Mouse (Mus musculus) kidney, embryonic 14.5 days (tissue): ENCODE measurements around the gene Kcnk18. TPM values are rescaled to one million over a fixed set of nuclear protein-coding genes. Genes with fewer than 3 reads are reported as not detected.

Source experiments
- ATAC-seq: fragments of 200-750 bp; cut with Nextera tagmentation; 2 replicates; pipeline ENCODE4 v1.8.0; 2017; ENCODE audit warnings: moderate number of reproducible peaks, mild to moderate bottlenecking, moderate TSS enrichment, moderate library complexity; ENCODE audit not compliant: low FRiP score, low TSS enrichment
- H3K27ac ChIP-seq: fragments of 300-500 bp; sonication (generic); 2 replicates; pipeline ENCODE4 v1.5.1; 2014; ENCODE audit warnings: low read depth, mild to moderate bottlenecking, low read length, moderate library complexity, mixed read lengths
- H3K27me3 ChIP-seq: fragments of 300-500 bp; sonication (generic); 2 replicates; pipeline ENCODE4 v1.6.1; 2014; ENCODE audit warnings: mild to moderate bottlenecking, low read length; ENCODE audit not compliant: control insufficient read depth, insufficient read depth
- H3K36me3 ChIP-seq: fragments of 300-500 bp; sonication (generic); 2 replicates; pipeline ENCODE4 v1.6.1; 2014; ENCODE audit warnings: low read length, mixed read lengths; ENCODE audit not compliant: control insufficient read depth, insufficient read depth
- H3K4me1 ChIP-seq: fragments of 300-500 bp; sonication (generic); 2 replicates; pipeline ENCODE4 v1.6.1; 2014; ENCODE audit warnings: low read length, mixed read lengths; ENCODE audit not compliant: control insufficient read depth, insufficient read depth
- H3K4me2 ChIP-seq: fragments of 300-500 bp; sonication (generic); replicated peaks from 2 replicates; pipeline ENCODE4 v1.6.1; 2014; ENCODE audit warnings: low read depth, mild to moderate bottlenecking, low read length
- H3K4me3 ChIP-seq: fragments of 300-500 bp; sonication (generic); 2 replicates; pipeline ENCODE4 v1.5.1; 2014; ENCODE audit warnings: mild to moderate bottlenecking, low read length
- H3K9ac ChIP-seq: fragments of 300-500 bp; sonication (generic); 2 replicates; pipeline ENCODE4 v1.6.1; 2014; ENCODE audit warnings: low read depth, mild to moderate bottlenecking, low read length, moderate library complexity
- H3K9me3 ChIP-seq: fragments of 300-500 bp; sonication (generic); 2 replicates; pipeline ENCODE4 v1.6.1; 2016; ENCODE audit warnings: low read length; ENCODE audit not compliant: control insufficient read depth
- WGBS: fragments of 180-500 bp; shearing (Covaris S2); extraction: QIAGEN DNeasy Blood & Tissue Kit; methylation state at CpG from one replicate; pipeline ENCODE4 v1.1.7; 2014; 5-methylcytosine and 5-hydroxymethylcytosine counted together
- polyA plus RNA-seq: library from polyadenylated mRNA; unstranded; fragments of >200 nt; fragmentation: Nextera tagmentation; extraction: Ambion mirVana; gene quantifications from 2 replicates; pipeline ENCODE4 v1.2.1, GENCODE M21; 2014

The Kcnk18 gene
- polyA plus RNA-seq, 1 experiment from 2014 or later = not detected

GRCm38 (mm10) chr19:59280841-59281240 is 61.8 kb downstream of the Kcnk18 start:
- Histone ChIP-seq H3K4me2 (no peak overlapping the region), H3K27ac (no peak overlapping the region), H3K9me3 (no peaks in the 10 kb centered on the region), H3K4me1 (no peaks in the 10 kb centered on the region), H3K36me3 (no peaks in the 10 kb centered on the region), H3K4me3 (no peak overlapping the region), H3K27me3 (no peaks in the 10 kb centered on the region), H3K9ac (no peak overlapping the region)
- ATAC-seq = no peak

- no peak for ATAC-seq
- H3K36me3 ChIP-seq = no peaks in the 10 kb centered on the region
- no peak overlapping the region for H3K4me3 ChIP-seq
- no peaks in the 10 kb centered on the region for H3K4me1 ChIP-seq
- no peaks in the 10 kb centered on the region for H3K9me3 ChIP-seq
- H3K27ac ChIP-seq = no peak overlapping the region
- no peaks in the 10 kb centered on the region for H3K27me3 ChIP-seq
- no peak overlapping the region for H3K9ac ChIP-seq
- 70% methylated on average over 3 of the region's 3 CpGs for WGBS
- H3K4me2 ChIP-seq = no peak overlapping the region
These were observed 63.0 kb downstream of the Kcnk18 start for GRCm38 (mm10) chr19:59282001-59282400.

Other genes starting within 250 kb of the Kcnk18 start
- gene Shtn1, start 143.1 kb upstream of the Kcnk18 start, polyA plus RNA-seq = 1.1 and 2.3 TPM in 2 replicates
- not detected in 2 replicates for gene Vax1, start 49.2 kb upstream of the Kcnk18 start, polyA plus RNA-seq
- gene Slc18a2, start 41.7 kb downstream of the Kcnk18 start, polyA plus RNA-seq = 5.0 and 7.6 TPM in 2 replicates
- 37.8 and 48.6 TPM in 2 replicates for gene Rps12-ps3, start 103.1 kb downstream of the Kcnk18 start, polyA plus RNA-seq
- gene Pdzd8, start 126.6 kb downstream of the Kcnk18 start, polyA plus RNA-seq = 13.8 and 18.8 TPM in 2 replicates
- 40.5 and 43.6 TPM in 2 replicates for gene Emx2, start 239.2 kb downstream of the Kcnk18 start, polyA plus RNA-seq